Mouse (Mus musculus) 3T3-L1 (cell line): Measurements from ENCODE around the gene Pcdh17.

Experiments
- DNase-seq: peaks from one replicate; pipeline ENCODE4 v3.0.0-alpha.2; 2015; ENCODE audit warnings: low read depth, low spot score

Pcdh17 gene

GRCm38 (mm10) chr14:84443288-84443686, at the start of gene Pcdh17:
Gene Pcdh17, plus strand, starts transcription at chr14:84443563.
- no peak for DNase-seq

- no peak for DNase-seq
Measured at GRCm38 (mm10) chr14:84397137-84397536, 46.2 kb upstream of the Pcdh17 start.

DNA sequence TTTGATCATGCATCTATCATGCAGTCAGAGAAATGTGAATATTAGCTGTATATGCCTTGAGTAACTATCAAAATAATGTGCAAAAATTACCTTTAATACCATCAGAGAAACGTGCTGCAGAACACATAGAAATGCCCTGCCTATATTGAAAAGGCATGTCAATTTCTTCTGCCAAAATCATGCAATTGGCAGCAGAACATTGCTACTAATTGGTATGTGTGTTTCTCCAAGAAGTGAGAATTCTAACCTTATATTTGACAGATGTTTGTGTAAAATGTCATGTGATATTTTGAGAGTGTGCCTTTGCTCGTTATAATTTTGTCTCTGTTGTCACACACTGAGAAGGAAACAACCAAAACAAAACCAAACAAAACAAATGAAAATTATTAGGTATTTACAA, 18.6 kb upstream of the Pcdh17 start:
- no peak for DNase-seq

DNA sequence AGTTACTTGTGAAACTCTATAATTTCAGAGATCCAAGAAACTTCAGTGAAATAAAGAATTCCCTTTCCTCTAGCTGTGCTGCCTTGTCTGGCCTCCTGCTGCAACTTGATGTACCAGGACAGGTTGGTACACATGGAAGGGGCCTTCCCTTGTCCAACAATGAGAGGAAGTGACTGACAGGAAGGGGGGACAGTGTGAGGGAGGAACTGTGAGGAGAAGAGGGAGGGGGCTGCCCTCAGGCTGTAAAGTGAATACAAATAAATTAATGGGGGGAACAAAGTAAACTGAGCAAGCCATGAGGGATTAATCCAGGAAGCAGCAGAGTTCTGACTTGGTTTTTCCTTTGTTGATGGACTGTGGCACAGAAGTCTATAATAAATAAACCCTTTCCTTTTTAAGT, 16.7 kb upstream of the Pcdh17 start:
- no peak for DNase-seq

DNA sequence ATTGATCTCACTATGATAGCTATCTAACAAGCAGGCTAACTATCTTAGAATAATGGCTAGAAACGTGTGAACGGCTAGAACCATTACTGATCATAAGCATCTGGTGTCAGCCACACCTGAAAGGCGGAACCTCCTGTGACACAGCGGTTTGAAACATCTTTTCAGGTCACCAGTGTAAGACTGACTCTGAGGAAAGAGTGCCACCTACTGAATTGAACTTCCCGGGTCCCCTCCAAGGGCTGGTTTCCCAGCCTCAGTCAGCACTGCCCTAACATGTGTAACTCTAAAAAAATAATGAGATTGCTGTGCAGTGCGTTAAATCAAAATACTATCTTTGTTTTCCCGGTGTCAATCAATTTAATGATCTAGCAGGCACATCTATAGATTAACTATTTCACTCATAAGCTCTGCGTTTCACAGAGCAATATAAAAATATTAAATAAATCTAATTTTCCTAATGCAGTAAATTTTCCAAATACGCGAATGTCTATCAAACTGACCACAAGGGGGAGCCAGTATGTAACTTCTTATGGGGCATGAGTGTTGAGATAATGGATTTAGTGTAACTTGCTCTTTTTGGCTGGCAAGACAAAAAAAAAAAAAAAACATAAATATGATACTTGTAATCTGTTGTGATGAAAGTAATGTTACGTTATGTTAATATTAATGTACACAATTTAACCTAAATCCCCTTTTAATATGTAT, 5.1 kb upstream of the Pcdh17 start:
- DNase-seq, result peak; percentile 89

- DNase-seq, result peak; percentile 83
Measured at GRCm38 (mm10) chr14:84440903-84441302, 2.5 kb upstream of the Pcdh17 start.

- peak; percentile 38 for DNase-seq
Measured at GRCm38 (mm10) chr14:84442528-84443287, 655 bp upstream of the Pcdh17 start.

- DNase-seq, result no peak
Measured at GRCm38 (mm10) chr14:84443761-84444160, 398 bp downstream of the Pcdh17 start.

- DNase-seq, result no peak
Measured at GRCm38 (mm10) chr14:84444276-84444662, 906 bp downstream of the Pcdh17 start.

GRCm38 (mm10) chr14:84444663-84445502, 1.5 kb downstream of the Pcdh17 start:
- no peak for DNase-seq

- no peak for DNase-seq
Measured at GRCm38 (mm10) chr14:84445503-84446410, 2.4 kb downstream of the Pcdh17 start.

GRCm38 (mm10) chr14:84446411-84446915, 3.1 kb downstream of the Pcdh17 start:
- DNase-seq, result no peak

GRCm38 (mm10) chr14:84446941-84447641, 3.7 kb downstream of the Pcdh17 start:
- DNase-seq, result no peak

GRCm38 (mm10) chr14:84447661-84448380, 4.5 kb downstream of the Pcdh17 start:
- no peak for DNase-seq

DNA sequence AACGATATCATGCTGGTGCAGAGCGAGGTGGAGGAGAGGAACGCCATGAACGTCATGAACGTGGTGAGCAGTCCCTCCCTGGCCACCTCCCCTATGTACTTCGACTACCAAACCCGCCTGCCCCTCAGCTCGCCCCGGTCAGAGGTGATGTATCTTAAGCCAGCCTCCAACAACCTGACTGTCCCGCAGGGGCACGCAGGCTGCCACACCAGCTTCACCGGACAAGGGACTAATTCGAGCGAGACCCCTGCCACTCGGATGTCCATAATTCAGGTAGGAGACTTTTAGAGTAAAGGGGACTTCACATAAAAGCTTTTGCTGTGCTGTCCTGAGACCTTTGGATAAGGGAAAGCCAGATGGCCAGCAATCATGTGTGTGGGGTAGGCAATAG, 5.0 kb downstream of the Pcdh17 start:
- DNase-seq, result no peak

DNA sequence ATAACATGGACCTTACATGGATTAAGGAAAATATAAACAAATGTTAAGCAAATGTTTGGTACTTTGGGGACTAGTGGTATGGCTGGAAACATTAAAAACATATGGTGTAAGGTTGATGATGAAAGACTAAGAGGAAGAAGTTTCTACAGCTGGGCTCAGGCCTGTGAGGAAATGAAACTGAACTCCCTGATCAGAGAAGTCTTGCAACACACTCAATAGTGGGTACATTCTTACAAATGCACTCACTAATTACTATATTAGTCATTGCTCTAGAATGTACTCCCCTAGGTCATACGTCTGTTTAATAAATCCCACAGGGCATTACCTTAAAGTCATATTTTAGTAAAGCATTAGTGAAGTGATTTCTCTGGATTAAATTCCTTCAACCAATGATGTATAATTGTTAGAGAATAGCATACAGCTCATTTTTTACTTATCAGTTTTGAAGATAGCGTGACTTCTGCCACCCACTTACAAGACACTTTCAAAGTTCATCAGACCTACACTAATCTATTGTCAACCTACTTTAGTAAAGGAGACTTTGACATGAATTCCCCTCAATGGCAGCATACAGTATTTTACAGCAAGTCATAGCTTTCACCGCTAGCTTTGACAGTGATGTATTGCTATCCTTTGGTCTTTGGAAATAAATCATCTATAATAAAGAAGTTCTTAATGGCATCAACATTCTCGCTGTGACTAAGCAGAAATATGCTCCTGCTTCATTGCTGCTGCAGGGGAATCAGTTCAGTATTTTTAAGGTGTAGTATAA, 10.9 kb downstream of the Pcdh17 start:
- peak; percentile 88 for DNase-seq

DNA sequence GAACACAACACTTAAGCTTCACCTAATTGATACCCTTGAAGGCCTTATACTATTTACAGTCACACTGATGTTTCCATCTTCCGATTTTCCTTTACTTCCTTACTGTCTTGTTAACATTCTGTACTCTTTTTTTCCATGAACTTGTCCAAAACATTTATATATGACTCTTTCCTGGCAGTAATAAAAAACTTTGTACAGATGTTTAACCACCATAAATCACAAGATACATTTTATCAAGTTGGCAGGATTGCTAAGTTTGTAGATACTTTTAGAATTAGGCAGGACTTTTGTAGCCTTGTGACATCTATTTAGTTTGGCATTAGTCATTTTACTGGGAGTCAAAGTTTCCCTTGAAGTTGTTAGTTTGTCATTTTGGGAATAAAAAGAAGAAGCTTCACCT, 32.1 kb downstream of the Pcdh17 start:
- DNase-seq, result peak; percentile 84

DNA sequence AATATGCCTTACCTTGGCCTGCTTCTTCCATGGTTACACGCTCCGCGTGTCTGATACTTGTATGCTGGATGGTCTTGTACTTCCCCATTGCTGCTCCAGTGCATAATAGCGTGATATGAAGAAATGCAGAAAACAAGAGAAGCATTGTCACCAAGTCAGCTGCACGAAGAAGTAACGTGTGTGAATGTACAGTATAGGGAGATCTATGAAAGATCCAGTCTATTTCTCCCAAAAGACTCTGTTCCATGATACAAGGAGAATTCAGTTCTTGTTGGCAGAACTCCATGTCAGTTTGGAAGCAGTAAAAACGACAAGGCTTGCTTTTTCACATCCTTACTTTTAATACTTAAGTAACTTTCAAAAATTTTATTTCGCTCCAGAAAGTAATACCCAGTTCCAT, 33.0 kb downstream of the Pcdh17 start:
- DNase-seq, result peak; percentile 53

GRCm38 (mm10) chr14:84476906-84477305, 33.5 kb downstream of the Pcdh17 start:
- no peak for DNase-seq
